Mouse (Mus musculus) embryonic fibroblast, embryonic 13.5 days (primary cell): ENCODE measurements around the gene Ccdc151.

Experiments
- CTCF ChIP-seq: IDR thresholded peaks from 2 replicates; pipeline ENCODE4 v1.5.1; 2011; ENCODE audit warnings: mild to moderate bottlenecking, control low read depth, low read length, moderate library complexity, borderline replicate concordance; ENCODE audit not compliant: insufficient read depth
- POLR2A ChIP-seq: IDR thresholded peaks from 2 replicates; pipeline ENCODE4 v1.6.1; 2011; ENCODE audit warnings: low read depth, mild to moderate bottlenecking, control low read depth, low read length, moderate library complexity

GRCm38 (mm10) chr9:22003163-22003554 is 725 bp upstream of the Ccdc151 start:
- TF ChIP-seq CTCF (no peak), POLR2A (no peak; the same call in 1 of the 2 replicates)
